Mouse (Mus musculus): ENCODE data around the gene Gpr146. TPM values are rescaled to one million over a fixed set of nuclear protein-coding genes. Genes with fewer than 3 reads are reported as not detected.

The Gpr146 gene
- total RNA-seq, 1 experiment from 2014 or later, result 11.8 TPM

GRCm38 (mm10) chr5:139373889-139374444 lies 3.5 kb upstream of the Gpr146 start:
- no peak for ATAC-seq (replicated peaks in 1 of 2; ENCODE audit: insufficient read depth in 1 of 2, low FRiP score in 2 of 2, low TSS enrichment in 1 of 2, low read depth in 1 of 2, poor library complexity in 2 of 2, severe bottlenecking in 2 of 2)

GRCm38 (mm10) chr5:139374841-139375240 lies 2.7 kb upstream of the Gpr146 start:
- no peak for ATAC-seq (replicated peaks in 1 of 2; ENCODE audit: insufficient read depth in 1 of 2, low FRiP score in 2 of 2, low TSS enrichment in 1 of 2, low read depth in 1 of 2, poor library complexity in 2 of 2, severe bottlenecking in 2 of 2)

GRCm38 (mm10) chr5:139378271-139378556 lies 717 bp downstream of the Gpr146 start:
- no peak for ATAC-seq (replicated peaks in 1 of 2; ENCODE audit: insufficient read depth in 1 of 2, low FRiP score in 2 of 2, low TSS enrichment in 1 of 2, low read depth in 1 of 2, poor library complexity in 2 of 2, severe bottlenecking in 2 of 2)

- no peak for ATAC-seq (replicated peaks in 1 of 2; ENCODE audit: insufficient read depth in 1 of 2, low FRiP score in 2 of 2, low TSS enrichment in 1 of 2, low read depth in 1 of 2, poor library complexity in 2 of 2, severe bottlenecking in 2 of 2)
These were observed 1.6 kb downstream of the Gpr146 start for GRCm38 (mm10) chr5:139378986-139379629.

- no peak for ATAC-seq (replicated peaks in 1 of 2; ENCODE audit: insufficient read depth in 1 of 2, low FRiP score in 2 of 2, low TSS enrichment in 1 of 2, low read depth in 1 of 2, poor library complexity in 2 of 2, severe bottlenecking in 2 of 2)
These were observed 2.4 kb downstream of the Gpr146 start for GRCm38 (mm10) chr5:139379771-139380384.

- ATAC-seq (replicated peaks in 1 of 2; ENCODE audit: insufficient read depth in 1 of 2, low FRiP score in 2 of 2, low TSS enrichment in 1 of 2, low read depth in 1 of 2, poor library complexity in 2 of 2, severe bottlenecking in 2 of 2), result peak; percentile 37 to 54
These were observed 3.1 kb downstream of the Gpr146 start for GRCm38 (mm10) chr5:139380385-139381248.

GRCm38 (mm10) chr5:139381586-139382513 lies 4.4 kb downstream of the Gpr146 start:
- ATAC-seq (replicated peaks in 1 of 2; ENCODE audit: insufficient read depth in 1 of 2, low FRiP score in 2 of 2, low TSS enrichment in 1 of 2, low read depth in 1 of 2, poor library complexity in 2 of 2, severe bottlenecking in 2 of 2), result no peak

GRCm38 (mm10) chr5:139382760-139383159 lies 5.3 kb downstream of the Gpr146 start:
- ATAC-seq (replicated peaks in 1 of 2; ENCODE audit: insufficient read depth in 1 of 2, low FRiP score in 2 of 2, low TSS enrichment in 1 of 2, low read depth in 1 of 2, poor library complexity in 2 of 2, severe bottlenecking in 2 of 2), result peak; percentile 65 to 66

GRCm38 (mm10) chr5:139383234-139383633 lies 5.7 kb downstream of the Gpr146 start:
- ATAC-seq (replicated peaks in 1 of 2; ENCODE audit: insufficient read depth in 1 of 2, low FRiP score in 2 of 2, low TSS enrichment in 1 of 2, low read depth in 1 of 2, poor library complexity in 2 of 2, severe bottlenecking in 2 of 2), result 0 out of 4 replicates have a peak, but pooled peaks of 1 of the 2 experiments have one; percentile 1

GRCm38 (mm10) chr5:139384531-139384930 lies 7.0 kb downstream of the Gpr146 start:
- no peak for ATAC-seq (replicated peaks in 1 of 2; ENCODE audit: insufficient read depth in 1 of 2, low FRiP score in 2 of 2, low TSS enrichment in 1 of 2, low read depth in 1 of 2, poor library complexity in 2 of 2, severe bottlenecking in 2 of 2)

- no peak for ATAC-seq (replicated peaks in 1 of 2; ENCODE audit: insufficient read depth in 1 of 2, low FRiP score in 2 of 2, low TSS enrichment in 1 of 2, low read depth in 1 of 2, poor library complexity in 2 of 2, severe bottlenecking in 2 of 2)
These were observed 8.6 kb downstream of the Gpr146 start for GRCm38 (mm10) chr5:139386047-139386446.

GRCm38 (mm10) chr5:139387329-139388194 lies 10.1 kb downstream of the Gpr146 start:
- ATAC-seq (replicated peaks in 1 of 2; ENCODE audit: insufficient read depth in 1 of 2, low FRiP score in 2 of 2, low TSS enrichment in 1 of 2, low read depth in 1 of 2, poor library complexity in 2 of 2, severe bottlenecking in 2 of 2), result peak in 1 of 2 experiments; percentile 9; a peak in 1 of 4 replicates

- ATAC-seq (replicated peaks in 1 of 2; ENCODE audit: insufficient read depth in 1 of 2, low FRiP score in 2 of 2, low TSS enrichment in 1 of 2, low read depth in 1 of 2, poor library complexity in 2 of 2, severe bottlenecking in 2 of 2), result no peak
These were observed 10.7 kb downstream of the Gpr146 start for GRCm38 (mm10) chr5:139388195-139388570.

- peak in 1 of 2 experiments; percentile 11; a peak in 2 of 4 replicates for ATAC-seq (replicated peaks in 1 of 2; ENCODE audit: insufficient read depth in 1 of 2, low FRiP score in 2 of 2, low TSS enrichment in 1 of 2, low read depth in 1 of 2, poor library complexity in 2 of 2, severe bottlenecking in 2 of 2)
These were observed 11.5 kb downstream of the Gpr146 start for GRCm38 (mm10) chr5:139388694-139389675.

- ATAC-seq (replicated peaks in 1 of 2; ENCODE audit: insufficient read depth in 1 of 2, low FRiP score in 2 of 2, low TSS enrichment in 1 of 2, low read depth in 1 of 2, poor library complexity in 2 of 2, severe bottlenecking in 2 of 2), result no peak; a peak in 1 of 4 replicates
These were observed 12.2 kb downstream of the Gpr146 start for GRCm38 (mm10) chr5:139389676-139390061.
